Mouse (Mus musculus): ENCODE data around the gene Rgs6.

- no peak for TF ChIP-seq CTCF (IDR thresholded peaks at IDR 0.05; ENCODE audit: extremely low read depth, insufficient read depth, insufficient read length, insufficient replicate concordance)
- TF ChIP-seq POLR2A (IDR thresholded peaks at IDR 0.05; ENCODE audit: low read depth, low read length), result no peak
These were observed 163.8 kb downstream of the Rgs6 start for GRCm38 (mm10) chr12:82751846-82752245.

Measured in spleen, adult 2 months (tissue).